Mouse (Mus musculus): ENCODE results near the gene Grap2.

- TF ChIP-seq POLR2A (IDR thresholded peaks at IDR 0.05; ENCODE audit: insufficient read length, low read depth) (no peak), CEBPB (IDR thresholded peaks at IDR 0.05; ENCODE audit: insufficient read depth, poor library complexity, severe bottlenecking) (no peak)
Measured at GRCm38 (mm10) chr15:80650412-80650811, 78.0 kb downstream of the Grap2 start.

Data from myocyte (in vitro differentiated cells).